Mouse (Mus musculus): ENCODE data around the gene Gale. TPM values are rescaled to one million over a fixed set of nuclear protein-coding genes. Genes with fewer than 3 reads are reported as not detected.
"Not testable (repeated sequence)": the region's sequence is repeated elsewhere in the genome, so short reads cannot be mapped to it uniquely, and the experiment has no call there.

Gene Gale
- polyA plus RNA-seq, 1 experiment from 2014 or later = 38.5 TPM

DNA sequence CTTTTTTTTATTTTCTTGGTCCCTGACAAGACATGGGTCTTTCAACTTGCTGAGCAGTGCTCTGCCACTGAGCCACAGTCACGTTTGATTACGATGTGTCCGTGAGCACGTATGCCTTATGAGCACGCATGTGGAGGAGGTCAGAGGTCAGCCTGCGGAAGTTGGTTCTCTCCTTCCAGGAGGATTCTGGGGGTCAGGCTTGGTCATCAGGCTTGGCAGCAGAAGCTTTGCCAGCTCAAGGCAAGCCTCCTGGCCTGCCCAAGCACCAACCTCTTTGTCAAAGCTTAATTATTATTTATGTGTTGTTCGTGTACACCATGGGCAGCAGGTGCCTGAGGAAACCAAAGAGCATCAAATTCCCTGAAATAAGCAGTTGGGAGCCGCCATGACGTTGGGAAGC, 35.2 kb upstream of the Gale start:
- ATAC-seq (ENCODE audit: insufficient number of reproducible peaks, insufficient read depth, low FRiP score, low TSS enrichment, low read depth) = no peak
- Histone ChIP-seq H3K36me3 (peaks cover 56% of the 10 kb centered on the region), H3K4me2 (no peak overlapping the region), H3K9ac (no peak overlapping the region), H3K9me3 (no peaks in the 10 kb centered on the region), H3K4me3 (no peak overlapping the region), H3K27ac (no peak overlapping the region), H3K4me1 (no peaks in the 10 kb centered on the region), H3K27me3 (no peaks in the 10 kb centered on the region)
- 80% methylated on average over 9 of the region's 9 CpGs for WGBS

DNA sequence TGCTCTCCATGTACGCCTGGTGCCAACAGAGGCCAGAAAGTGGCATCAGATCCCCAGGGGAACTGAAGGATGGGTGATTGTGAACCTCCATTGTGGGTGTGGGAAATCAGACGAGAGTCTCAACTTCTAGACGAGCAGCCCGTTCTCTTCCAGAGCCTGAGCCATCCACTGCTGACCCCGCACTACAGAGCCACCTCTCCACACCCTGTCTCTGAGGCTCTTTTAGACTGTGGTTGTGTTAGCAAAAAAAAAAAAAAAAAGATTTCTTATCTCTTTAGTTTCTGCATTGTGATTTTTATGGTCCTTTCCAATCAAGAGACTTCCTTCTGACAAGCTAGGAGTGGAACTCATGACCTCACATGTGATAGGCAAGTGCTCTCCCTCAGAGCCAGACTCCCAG, 34.1 kb upstream of the Gale start:
- H3K4me3 ChIP-seq = no peak overlapping the region
- no peak for ATAC-seq (ENCODE audit: insufficient number of reproducible peaks, insufficient read depth, low FRiP score, low TSS enrichment, low read depth)
- WGBS = 83% methylated on average over 5 of the region's 5 CpGs
- no peak overlapping the region for H3K27ac ChIP-seq
- H3K27me3 ChIP-seq = no peaks in the 10 kb centered on the region
- H3K4me2 ChIP-seq = no peak overlapping the region
- peaks cover 58% of the 10 kb centered on the region for H3K36me3 ChIP-seq
- no peaks in the 10 kb centered on the region for H3K4me1 ChIP-seq
- H3K9me3 ChIP-seq = no peaks in the 10 kb centered on the region
- H3K9ac ChIP-seq = no peak overlapping the region

DNA sequence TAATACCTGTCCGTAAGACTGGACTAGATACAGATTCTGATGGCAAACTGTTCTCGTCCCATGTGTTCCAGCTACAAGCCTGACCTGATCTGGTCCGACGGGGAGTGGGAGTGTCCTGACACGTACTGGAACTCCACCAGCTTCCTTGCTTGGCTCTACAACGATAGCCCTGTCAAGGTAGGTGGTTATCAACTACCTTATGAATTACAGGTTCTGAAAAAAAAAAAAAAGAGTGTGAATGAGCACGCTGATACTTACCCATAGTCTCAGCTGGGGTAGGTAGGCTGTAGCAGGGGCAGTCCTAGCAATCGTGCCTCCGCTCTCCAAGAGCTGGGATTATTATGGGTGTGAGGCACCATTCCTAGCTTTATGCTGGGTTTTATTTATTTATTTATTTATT, 33.7 kb upstream of the Gale start:
- ATAC-seq (ENCODE audit: insufficient number of reproducible peaks, insufficient read depth, low FRiP score, low TSS enrichment, low read depth) = no peak
- no peaks in the 10 kb centered on the region for H3K9me3 ChIP-seq
- H3K27ac ChIP-seq = no peak overlapping the region
- H3K27me3 ChIP-seq = no peaks in the 10 kb centered on the region
- H3K4me1 ChIP-seq = no peaks in the 10 kb centered on the region
- no peak overlapping the region for H3K9ac ChIP-seq
- peaks cover 58% of the 10 kb centered on the region for H3K36me3 ChIP-seq
- 90% methylated on average over 9 of the region's 9 CpGs for WGBS
- no peak overlapping the region for H3K4me2 ChIP-seq
- no peak overlapping the region for H3K4me3 ChIP-seq

DNA sequence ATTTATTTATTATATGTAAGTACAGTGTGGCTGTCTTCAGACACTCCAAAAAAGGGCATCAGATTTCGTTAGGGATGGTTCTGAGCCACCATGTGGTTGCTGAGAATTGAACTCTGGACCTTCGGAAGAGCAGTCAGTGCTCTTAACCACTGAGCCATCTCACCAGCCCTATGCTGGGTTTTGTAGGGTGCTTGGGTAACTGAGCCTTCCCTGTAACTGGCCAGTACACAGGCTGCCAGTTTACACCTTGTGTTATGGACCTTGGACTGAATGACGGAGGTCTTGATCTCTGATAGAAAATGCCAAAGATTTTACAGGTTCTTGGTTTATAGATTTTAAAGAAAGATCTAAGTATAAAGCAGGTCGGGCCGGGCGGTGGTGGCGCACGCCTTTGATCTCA, 33.3 kb upstream of the Gale start:
- Histone ChIP-seq H3K27ac (no peak overlapping the region), H3K4me3 (no peak overlapping the region), H3K36me3 (peaks cover 59% of the 10 kb centered on the region), H3K9ac (no peak overlapping the region), H3K9me3 (no peaks in the 10 kb centered on the region), H3K4me1 (no peaks in the 10 kb centered on the region), H3K4me2 (no peak overlapping the region), H3K27me3 (no peaks in the 10 kb centered on the region)
- 90% methylated on average over 8 of the region's 8 CpGs for WGBS
- ATAC-seq (ENCODE audit: insufficient number of reproducible peaks, insufficient read depth, low FRiP score, low TSS enrichment, low read depth) = no peak

DNA sequence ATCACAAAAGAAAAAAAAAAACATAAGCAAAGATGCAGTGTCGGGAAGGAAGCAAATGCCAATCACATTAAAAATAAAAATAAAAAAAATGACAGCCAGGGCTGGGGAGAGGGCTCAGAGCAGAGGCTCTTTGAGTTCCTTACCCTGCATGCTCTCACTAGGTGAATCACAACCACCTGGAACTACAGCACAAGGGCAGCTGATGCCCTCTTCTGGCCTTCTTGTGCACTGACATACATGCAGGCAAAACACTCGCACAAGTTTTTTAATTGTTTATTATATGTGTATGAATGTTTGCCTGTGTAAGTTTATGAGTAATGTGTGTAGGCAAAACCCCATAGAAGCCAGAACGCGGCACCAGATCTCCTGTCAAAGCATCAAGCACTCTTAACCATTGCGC, 31.7 kb upstream of the Gale start:
- 65% methylated on average over 5 of the region's 5 CpGs for WGBS
- no peak for ATAC-seq (ENCODE audit: insufficient number of reproducible peaks, insufficient read depth, low FRiP score, low TSS enrichment, low read depth)
- peaks cover 57% of the 10 kb centered on the region for H3K36me3 ChIP-seq

DNA sequence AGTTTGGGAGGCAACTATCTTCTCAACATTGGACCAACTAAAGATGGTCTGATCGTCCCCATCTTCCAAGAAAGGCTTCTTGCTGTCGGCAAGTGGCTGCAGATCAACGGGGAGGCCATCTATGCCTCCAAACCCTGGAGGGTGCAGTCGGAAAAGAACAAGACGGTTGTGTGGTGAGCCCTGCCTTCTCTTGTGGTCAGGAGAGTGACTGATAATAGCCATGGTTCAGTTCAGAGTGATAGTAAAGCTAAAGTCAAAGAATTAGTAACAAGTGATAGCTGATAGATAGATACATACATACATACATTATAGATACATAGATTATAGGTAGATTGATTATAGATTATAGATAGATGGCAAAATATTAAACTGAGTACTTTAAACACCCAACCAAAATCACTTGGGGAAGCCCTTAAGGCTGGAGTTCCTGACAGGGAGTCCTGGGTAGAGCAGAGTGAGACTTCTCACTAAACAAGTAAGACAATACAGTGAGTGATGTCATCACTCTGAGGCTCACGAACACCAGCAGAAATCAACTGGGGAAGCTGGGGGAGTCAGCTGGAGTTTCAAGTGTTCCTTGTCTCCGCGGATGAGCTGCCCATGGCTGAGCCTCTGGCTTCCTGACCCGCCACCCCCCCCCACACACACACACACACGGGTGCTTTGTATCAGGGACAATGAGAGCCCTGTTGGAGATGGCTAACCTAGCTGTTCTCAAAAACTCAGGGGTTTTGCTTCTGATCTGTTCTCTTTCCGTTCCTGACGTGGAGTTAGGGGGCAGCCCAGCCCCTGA, 28.6 kb upstream of the Gale start:
- H3K9me3 ChIP-seq = no peaks in the 10 kb centered on the region
- H3K36me3 ChIP-seq = peaks cover 74% of the 10 kb centered on the region
- ATAC-seq (ENCODE audit: insufficient number of reproducible peaks, insufficient read depth, low FRiP score, low TSS enrichment, low read depth) = no peak
- 47% methylated on average over 12 of the region's 12 CpGs for WGBS
- no peaks in the 10 kb centered on the region for H3K27me3 ChIP-seq
- no peaks in the 10 kb centered on the region for H3K4me1 ChIP-seq
- H3K9ac ChIP-seq = no peak overlapping the region
- no peak overlapping the region for H3K4me3 ChIP-seq
- no peak overlapping the region for H3K27ac ChIP-seq
- no peak overlapping the region for H3K4me2 ChIP-seq

More for the DNA sequence above, 31.7 kb upstream of the Gale start:
- Histone ChIP-seq H3K4me1 (no peaks in the 10 kb centered on the region), H3K9me3 (no peaks in the 10 kb centered on the region), H3K9ac (no peak overlapping the region), H3K4me2 (no peak overlapping the region), H3K27me3 (no peaks in the 10 kb centered on the region), H3K4me3 (no peak overlapping the region), H3K27ac (no peak overlapping the region)

DNA sequence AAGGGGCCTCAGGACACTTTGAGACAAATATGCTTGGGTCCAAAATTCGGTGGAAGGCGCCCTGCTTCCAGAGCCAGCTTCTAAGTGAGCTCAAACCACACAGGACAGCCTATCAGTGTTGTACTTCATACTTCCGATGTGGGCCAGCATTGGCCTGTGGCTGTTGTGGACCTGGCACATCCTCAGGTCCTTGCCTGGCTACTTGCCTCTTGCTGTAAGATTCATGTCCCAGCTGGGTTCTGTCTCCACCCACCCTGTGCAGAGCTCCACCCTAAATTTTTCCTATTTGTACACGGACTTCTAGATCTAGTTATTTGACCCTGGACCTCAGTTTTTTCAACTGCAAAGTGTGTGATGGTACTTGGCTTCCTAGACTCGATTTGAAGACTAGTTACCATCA, 28.0 kb upstream of the Gale start:
- Histone ChIP-seq H3K36me3 (peaks cover 72% of the 10 kb centered on the region), H3K4me1 (no peaks in the 10 kb centered on the region), H3K4me2 (no peak overlapping the region), H3K9ac (no peak overlapping the region), H3K27ac (no peak overlapping the region), H3K27me3 (no peaks in the 10 kb centered on the region), H3K4me3 (no peak overlapping the region), H3K9me3 (no peaks in the 10 kb centered on the region)
- WGBS = 50% methylated on average over 5 of the region's 5 CpGs
- ATAC-seq (ENCODE audit: insufficient number of reproducible peaks, insufficient read depth, low FRiP score, low TSS enrichment, low read depth) = no peak

DNA sequence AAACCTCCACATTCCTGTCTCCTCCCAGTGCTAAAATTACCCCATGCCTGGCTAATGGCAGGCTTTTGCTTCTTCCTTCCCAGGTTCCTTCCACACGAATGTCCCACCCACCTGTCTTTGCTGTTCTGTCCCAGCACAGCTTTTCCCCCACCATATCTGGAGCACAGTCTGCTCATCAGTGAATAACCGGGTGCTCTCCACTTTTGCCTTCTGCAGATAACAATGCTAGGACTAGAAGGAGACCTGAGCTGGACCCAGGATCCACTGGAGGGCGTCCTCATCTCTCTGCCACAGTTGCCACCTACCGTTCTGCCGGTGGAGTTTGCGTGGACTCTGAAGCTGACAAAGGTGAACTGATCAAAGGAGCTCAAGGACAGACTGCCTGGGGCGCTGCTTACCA, 24.7 kb upstream of the Gale start:
- 79% methylated on average over 7 of the region's 7 CpGs for WGBS

DNA sequence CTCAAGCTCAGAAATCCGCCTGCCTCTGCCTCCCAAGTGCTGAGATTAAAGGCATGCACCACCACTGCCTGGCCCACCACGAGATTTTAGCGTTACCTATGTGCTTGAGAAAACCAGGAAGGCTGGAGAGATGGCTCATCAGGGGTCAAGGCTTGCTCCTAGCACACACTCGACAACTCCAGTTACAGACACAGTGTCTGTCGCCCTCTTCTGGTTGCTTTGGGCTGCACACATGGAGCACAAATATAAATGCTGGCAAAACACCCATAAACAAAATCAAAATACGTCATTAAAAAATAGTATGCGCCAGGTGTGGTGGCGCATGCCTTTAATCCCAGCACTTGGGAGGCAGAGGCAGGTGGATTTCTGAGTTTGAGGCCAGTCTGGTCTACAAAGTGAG, 22.5 kb upstream of the Gale start:
- not testable (repeated sequence) for H3K27ac ChIP-seq; H3K4me2 ChIP-seq; H3K4me3 ChIP-seq; ATAC-seq (ENCODE audit: insufficient number of reproducible peaks, insufficient read depth, low FRiP score, low TSS enrichment, low read depth); H3K9ac ChIP-seq; H3K4me1 ChIP-seq; H3K27me3 ChIP-seq; H3K9me3 ChIP-seq
- WGBS = 87% methylated on average over 8 of the region's 8 CpGs
- peaks cover 33% of the 10 kb centered on the region for H3K36me3 ChIP-seq

More for the DNA sequence above, 24.7 kb upstream of the Gale start:
- ATAC-seq (ENCODE audit: insufficient number of reproducible peaks, insufficient read depth, low FRiP score, low TSS enrichment, low read depth) = no peak
- Histone ChIP-seq H3K9me3 (no peaks in the 10 kb centered on the region), H3K4me3 (no peak overlapping the region), H3K27ac (no peak overlapping the region), H3K4me2 (no peak overlapping the region), H3K36me3 (peaks cover 51% of the 10 kb centered on the region), H3K9ac (no peak overlapping the region), H3K27me3 (no peaks in the 10 kb centered on the region), H3K4me1 (no peaks in the 10 kb centered on the region)

DNA sequence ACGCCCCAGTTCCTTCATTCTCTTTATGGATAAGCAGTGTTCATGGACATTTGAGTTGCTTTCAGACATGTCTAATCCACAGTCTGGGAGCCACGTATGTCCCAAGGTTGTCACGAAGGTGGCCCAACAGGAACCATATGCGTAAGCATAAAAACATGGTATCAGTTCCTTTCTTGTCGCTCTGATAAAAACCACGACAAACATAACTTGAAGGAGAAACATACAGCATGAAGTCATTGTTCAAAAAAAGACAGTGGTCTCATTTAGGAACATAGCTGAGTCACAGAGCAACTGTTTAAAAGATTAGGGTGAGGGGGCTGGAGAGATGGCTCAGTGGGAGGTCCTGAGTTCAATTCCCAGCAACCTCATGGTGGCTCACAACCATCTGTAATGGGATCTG, 21.3 kb upstream of the Gale start:
- Histone ChIP-seq H3K36me3 (peaks cover 28% of the 10 kb centered on the region), H3K27me3 (no peaks in the 10 kb centered on the region), H3K9me3 (no peaks in the 10 kb centered on the region), H3K4me2 (no peak overlapping the region), H3K4me1 (peaks cover 7% of the 10 kb centered on the region; the same call in 1 of the 2 replicates), H3K9ac (no peak overlapping the region), H3K4me3 (no peak overlapping the region), H3K27ac (no peak overlapping the region)
- 87% methylated on average over 6 of the region's 6 CpGs for WGBS
- ATAC-seq (ENCODE audit: insufficient number of reproducible peaks, insufficient read depth, low FRiP score, low TSS enrichment, low read depth) = no peak

DNA sequence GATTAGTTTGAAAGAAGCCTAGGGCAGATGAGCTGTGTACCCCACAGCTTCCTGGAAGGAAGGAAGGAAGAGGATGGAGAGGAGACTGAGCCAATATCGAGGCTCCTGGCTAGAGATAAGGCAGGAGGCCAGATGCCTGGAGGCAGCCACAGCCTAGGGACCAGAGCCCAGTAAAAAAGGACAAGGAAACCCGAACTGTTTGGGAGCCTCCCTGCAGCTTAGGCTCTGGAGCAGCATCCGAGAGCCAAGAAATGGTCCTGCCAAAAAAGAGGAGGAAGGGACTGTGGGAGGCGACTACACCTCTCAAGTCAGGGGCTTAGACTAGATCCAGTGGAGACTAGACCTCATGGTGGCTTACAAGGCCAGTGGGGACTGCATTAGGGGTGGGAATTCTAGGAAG, 20.1 kb upstream of the Gale start:
- Histone ChIP-seq H3K9me3 (no peaks in the 10 kb centered on the region), H3K4me2 (no peak overlapping the region), H3K36me3 (peaks cover 22% of the 10 kb centered on the region), H3K27me3 (no peaks in the 10 kb centered on the region), H3K27ac (0 out of 2 replicates have a peak overlapping the region, but pooled peaks have one; percentile 33), H3K4me3 (no peak overlapping the region), H3K9ac (no peak overlapping the region), H3K4me1 (peaks cover 15% of the 10 kb centered on the region)
- no peak for ATAC-seq (ENCODE audit: insufficient number of reproducible peaks, insufficient read depth, low FRiP score, low TSS enrichment, low read depth)
- 55% methylated on average over 4 of the region's 4 CpGs for WGBS

DNA sequence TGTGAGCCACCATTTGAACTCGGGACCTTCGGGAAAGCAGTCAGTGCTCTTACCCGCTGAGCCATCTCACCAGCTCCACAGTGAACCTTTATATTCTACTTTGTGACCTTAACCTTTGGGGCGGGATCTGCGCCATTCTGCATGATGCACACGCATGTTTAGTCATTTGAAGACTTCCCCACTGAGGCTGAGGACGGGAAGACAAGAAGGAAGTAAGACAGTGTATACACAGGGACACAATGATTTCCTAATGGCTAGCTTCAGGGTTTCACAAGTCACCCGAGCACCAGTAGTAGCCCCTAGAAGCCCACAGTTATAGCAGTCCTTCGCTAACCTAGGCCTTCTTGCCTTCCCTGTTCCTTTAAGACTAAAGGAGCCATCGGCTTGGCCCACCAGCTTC, 17.8 kb upstream of the Gale start:
- Histone ChIP-seq H3K9me3 (no peaks in the 10 kb centered on the region), H3K4me2 (peak overlapping the region; percentile 81), H3K9ac (peak overlapping the region; percentile 80; the same call in 1 of the 2 replicates), H3K27me3 (no peaks in the 10 kb centered on the region), H3K27ac (no peak overlapping the region), H3K4me1 (peaks cover 15% of the 10 kb centered on the region), H3K36me3 (peaks cover 11% of the 10 kb centered on the region), H3K4me3 (peak overlapping the region; percentile 84)
- WGBS = 73% methylated on average over 10 of the region's 10 CpGs
- ATAC-seq (ENCODE audit: insufficient number of reproducible peaks, insufficient read depth, low FRiP score, low TSS enrichment, low read depth) = no peak

Data from embryonic facial prominence, embryonic 13.5 days (tissue).